Mouse (Mus musculus) frontal cortex, adult 2 months (tissue): ENCODE measurements around the gene Tsen34. TPM values are rescaled to one million over a fixed set of nuclear protein-coding genes. Genes with fewer than 3 reads are reported as not detected.
"Not testable (repeated sequence)": the region's sequence is repeated elsewhere in the genome, so short reads cannot be mapped to it uniquely, and the experiment has no call there.

Source experiments
- DNase-seq, 2 experiments: peaks; one replicate each; pipeline ENCODE4 v3.0.0; 2022; ENCODE audit warnings: low spot score in 1 of 2; ENCODE audit errors: extremely low spot score in 1 of 2
- polyA plus RNA-seq: library from polyadenylated mRNA; depleted of rRNA; stranded (reverse); fragments of >200 nt; gene quantifications from 2 replicates; pipeline ENCODE4 v1.2.3, GENCODE M21; 2012; rRNA removed

Gene Tsen34
- polyA plus RNA-seq, 1 experiment = 108 TPM

DNA sequence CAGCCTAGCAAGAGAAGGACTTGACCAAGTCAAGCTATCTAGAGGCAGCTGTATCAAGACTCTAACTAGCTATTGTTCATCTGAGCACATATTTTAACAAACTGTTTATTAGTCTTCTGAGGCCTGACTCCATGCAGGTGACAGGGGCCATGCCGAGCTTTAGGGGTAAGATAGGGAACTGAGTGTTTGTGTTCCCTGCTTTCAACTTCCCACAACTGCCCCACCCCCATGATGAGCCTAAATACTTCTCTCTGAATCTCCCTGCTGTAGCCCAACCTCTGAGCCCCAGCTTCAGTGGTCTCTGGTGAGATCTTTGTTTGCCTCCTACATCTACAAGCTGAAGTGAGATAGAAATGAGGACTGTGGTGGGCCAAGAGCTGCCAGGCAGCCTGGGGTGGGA lies 22.6 kb downstream of the Tsen34 start:
- DNase-seq = no peak

DNA sequence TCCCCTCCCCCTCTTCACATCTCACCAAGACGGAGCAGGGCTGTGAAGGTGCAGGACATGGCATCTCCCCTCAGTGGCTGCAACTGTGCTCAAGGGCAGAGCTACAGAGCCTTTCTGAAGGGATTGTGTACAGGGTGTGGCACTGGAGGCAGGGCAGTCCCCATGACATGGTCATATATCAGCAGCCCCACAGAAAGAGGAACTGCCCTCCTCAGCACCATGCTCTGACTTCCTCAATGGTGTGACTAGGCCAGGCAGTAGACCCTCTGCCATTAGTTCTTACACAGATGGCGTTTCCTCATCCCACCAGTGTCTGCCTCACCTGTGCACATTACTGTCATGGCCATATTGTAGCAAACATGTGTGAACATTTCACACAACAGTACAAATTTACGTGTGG lies 27.6 kb downstream of the Tsen34 start, which contains the start of gene Pirb:
Gene Pirb (minus strand): TSS at position 124 of the 400 bp plus-strand sequence.
- DNase-seq = not testable (repeated sequence)

DNA sequence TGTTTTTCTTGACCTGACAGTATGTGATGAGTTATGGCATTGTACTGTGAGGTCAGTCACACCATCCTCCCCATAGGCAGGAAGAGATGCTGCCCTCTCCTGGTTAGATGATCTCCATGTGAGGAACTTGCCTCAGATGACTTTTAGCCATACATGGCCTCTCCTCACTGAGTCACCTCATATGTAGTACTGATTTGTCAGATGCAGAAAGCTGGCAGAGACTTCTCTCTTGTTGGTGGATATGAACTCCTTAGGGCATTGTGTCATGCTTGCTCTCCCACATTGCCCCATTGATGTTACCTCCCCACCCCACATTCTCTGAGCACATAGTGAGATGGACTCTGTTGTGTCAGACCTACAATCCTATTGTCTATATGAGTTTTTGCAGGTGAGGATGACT lies 32.8 kb downstream of the Tsen34 start:
- not testable (repeated sequence) for DNase-seq

DNA sequence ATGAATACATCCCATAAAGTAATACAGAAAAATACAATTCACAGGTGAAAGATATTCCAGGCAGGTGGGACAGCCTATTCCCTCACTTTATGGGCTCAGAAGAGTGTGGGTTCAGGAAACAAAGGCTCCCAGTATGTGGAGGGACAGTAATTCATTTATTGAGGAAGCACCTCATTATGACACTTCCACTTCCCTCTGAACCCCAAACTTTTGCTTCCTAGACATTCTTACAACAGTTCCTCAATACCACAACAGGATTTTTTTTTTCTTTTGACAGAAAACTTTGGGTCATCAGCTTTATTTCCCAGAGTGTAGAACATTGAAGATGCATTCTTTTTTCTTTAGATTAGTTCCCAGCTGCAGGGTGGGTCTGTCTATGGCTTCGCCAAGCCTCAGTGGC lies 40.0 kb downstream of the Tsen34 start:
- not testable (repeated sequence) for DNase-seq

Other genes with a start within 250 kb of the Tsen34 start
- 0.10 TPM in 1 of 2 replicates, not detected in the other for gene Tarm1, start 190.2 kb upstream of the Tsen34 start, polyA plus RNA-seq
- gene Oscar, start 76.7 kb upstream of the Tsen34 start, polyA plus RNA-seq = 4.9 and 5.5 TPM in 2 replicates
- 302 and 306 TPM in 2 replicates for gene Ndufa3, start 75.5 kb upstream of the Tsen34 start, polyA plus RNA-seq
- 38.1 and 43.3 TPM in 2 replicates for gene Tfpt, start 62.9 kb upstream of the Tsen34 start, polyA plus RNA-seq
- gene Prpf31, start 62.9 kb upstream of the Tsen34 start, polyA plus RNA-seq = 59.0 and 68.2 TPM in 2 replicates
- gene Cnot3, start 47.6 kb upstream of the Tsen34 start, polyA plus RNA-seq = 49.5 and 63.6 TPM in 2 replicates
- gene Leng1, start 27.0 kb upstream of the Tsen34 start, polyA plus RNA-seq = 8.0 and 9.2 TPM in 2 replicates
- 12.1 and 14.8 TPM in 2 replicates for gene Tmc4, start 15.3 kb upstream of the Tsen34 start, polyA plus RNA-seq
- gene Mboat7, start 660 bp downstream of the Tsen34 start, polyA plus RNA-seq = 128 and 139 TPM in 2 replicates
- gene Rps9, start 11.1 kb downstream of the Tsen34 start, polyA plus RNA-seq = 852 and 1,031 TPM in 2 replicates
- gene Pirb, start 27.5 kb downstream of the Tsen34 start, polyA plus RNA-seq = 0.38 and 0.48 TPM in 2 replicates
- gene Gm15448, start 132.8 kb downstream of the Tsen34 start, polyA plus RNA-seq = not detected in 2 replicates
- not detected in 2 replicates for gene Pira2, start 152.2 kb downstream of the Tsen34 start, polyA plus RNA-seq
- gene Gm14548, start 205.3 kb downstream of the Tsen34 start, polyA plus RNA-seq = not detected in 2 replicates
- gene Lilra6, start 222.6 kb downstream of the Tsen34 start, polyA plus RNA-seq = 0.04 TPM in 1 of 2 replicates, not detected in the other